Mouse (Mus musculus): ENCODE measurements around the gene Rprd1b. TPM values are rescaled to one million over a fixed set of nuclear protein-coding genes. Genes with fewer than 3 reads are reported as not detected.

Rprd1b gene
- polyA plus RNA-seq, 1 experiment, result 17.1 TPM

GRCm38 (mm10) chr2:158057030-158057429, 28.7 kb downstream of the Rprd1b start:
- Histone ChIP-seq H3K4me3 (ENCODE audit: insufficient read depth, low read length) (no peak overlapping the region), H3K27ac (ENCODE audit: insufficient read depth, low read length) (no peak overlapping the region), H3K4me1 (ENCODE audit: control insufficient read depth, insufficient read depth, low read length) (no peaks in the 10 kb centered on the region)
- TF ChIP-seq CTCF (IDR thresholded peaks at IDR 0.05; ENCODE audit: extremely low read depth, insufficient read depth, low read length), result no peak
- no peak for TF ChIP-seq POLR2A (IDR thresholded peaks at IDR 0.05; ENCODE audit: extremely low read depth, insufficient read depth, low read length)

GRCm38 (mm10) chr2:158058534-158058933, 30.2 kb downstream of the Rprd1b start:
- H3K27ac ChIP-seq (ENCODE audit: insufficient read depth, low read length), result no peak overlapping the region
- no peak overlapping the region for H3K4me3 ChIP-seq (ENCODE audit: insufficient read depth, low read length)
- TF ChIP-seq POLR2A (IDR thresholded peaks at IDR 0.05; ENCODE audit: extremely low read depth, insufficient read depth, low read length) (no peak), CTCF (IDR thresholded peaks at IDR 0.05; ENCODE audit: extremely low read depth, insufficient read depth, low read length) (no peak)
- H3K4me1 ChIP-seq (ENCODE audit: control insufficient read depth, insufficient read depth, low read length), result no peaks in the 10 kb centered on the region

GRCm38 (mm10) chr2:158059666-158060105, 31.4 kb downstream of the Rprd1b start:
- no peak overlapping the region for H3K27ac ChIP-seq (ENCODE audit: insufficient read depth, low read length)

GRCm38 (mm10) chr2:158063036-158063435, 34.7 kb downstream of the Rprd1b start:
- Histone ChIP-seq H3K4me1 (ENCODE audit: control insufficient read depth, insufficient read depth, low read length) (no peaks in the 10 kb centered on the region), H3K27ac (ENCODE audit: insufficient read depth, low read length) (no peak overlapping the region)
- TF ChIP-seq CTCF (IDR thresholded peaks at IDR 0.05; ENCODE audit: extremely low read depth, insufficient read depth, low read length) (no peak), POLR2A (IDR thresholded peaks at IDR 0.05; ENCODE audit: extremely low read depth, insufficient read depth, low read length) (no peak)

More at GRCm38 (mm10) chr2:158059666-158060105, 31.4 kb downstream of the Rprd1b start:
- Histone ChIP-seq H3K4me3 (ENCODE audit: insufficient read depth, low read length) (no peak overlapping the region), H3K4me1 (ENCODE audit: control insufficient read depth, insufficient read depth, low read length) (no peaks in the 10 kb centered on the region)
- TF ChIP-seq POLR2A (IDR thresholded peaks at IDR 0.05; ENCODE audit: extremely low read depth, insufficient read depth, low read length) (no peak), CTCF (IDR thresholded peaks at IDR 0.05; ENCODE audit: extremely low read depth, insufficient read depth, low read length) (no peak)

GRCm38 (mm10) chr2:158064571-158065048, 36.3 kb downstream of the Rprd1b start:
- Histone ChIP-seq H3K27ac (ENCODE audit: insufficient read depth, low read length) (no peak overlapping the region), H3K4me3 (ENCODE audit: insufficient read depth, low read length) (no peak overlapping the region), H3K4me1 (ENCODE audit: control insufficient read depth, insufficient read depth, low read length) (no peaks in the 10 kb centered on the region)
- 0 out of 2 replicates have a peak, but pooled peaks have one; percentile 18 for TF ChIP-seq CTCF (IDR thresholded peaks at IDR 0.05; ENCODE audit: extremely low read depth, insufficient read depth, low read length)
- TF ChIP-seq POLR2A (IDR thresholded peaks at IDR 0.05; ENCODE audit: extremely low read depth, insufficient read depth, low read length), result no peak

More at GRCm38 (mm10) chr2:158063036-158063435, 34.7 kb downstream of the Rprd1b start:
- H3K4me3 ChIP-seq (ENCODE audit: insufficient read depth, low read length), result no peak overlapping the region

- Histone ChIP-seq H3K4me1 (ENCODE audit: control insufficient read depth, insufficient read depth, low read length) (no peaks in the 10 kb centered on the region), H3K27ac (ENCODE audit: insufficient read depth, low read length) (no peak overlapping the region), H3K4me3 (ENCODE audit: insufficient read depth, low read length) (no peak overlapping the region)
- no peak for TF ChIP-seq CTCF (IDR thresholded peaks at IDR 0.05; ENCODE audit: extremely low read depth, insufficient read depth, low read length)
Measured at GRCm38 (mm10) chr2:158065064-158065463, 36.8 kb downstream of the Rprd1b start.

GRCm38 (mm10) chr2:158066456-158066855, 38.2 kb downstream of the Rprd1b start:
- TF ChIP-seq CTCF (IDR thresholded peaks at IDR 0.05; ENCODE audit: extremely low read depth, insufficient read depth, low read length) (no peak), POLR2A (IDR thresholded peaks at IDR 0.05; ENCODE audit: extremely low read depth, insufficient read depth, low read length) (no peak)
- no peak overlapping the region for H3K4me3 ChIP-seq (ENCODE audit: insufficient read depth, low read length)
- H3K27ac ChIP-seq (ENCODE audit: insufficient read depth, low read length), result no peak overlapping the region
- no peaks in the 10 kb centered on the region for H3K4me1 ChIP-seq (ENCODE audit: control insufficient read depth, insufficient read depth, low read length)

GRCm38 (mm10) chr2:158067260-158067824, 39.0 kb downstream of the Rprd1b start:
- no peaks in the 10 kb centered on the region for H3K4me1 ChIP-seq (ENCODE audit: control insufficient read depth, insufficient read depth, low read length)
- TF ChIP-seq POLR2A (IDR thresholded peaks at IDR 0.05; ENCODE audit: extremely low read depth, insufficient read depth, low read length) (no peak), CTCF (IDR thresholded peaks at IDR 0.05; ENCODE audit: extremely low read depth, insufficient read depth, low read length) (no peak)

GRCm38 (mm10) chr2:158068444-158068971, 40.2 kb downstream of the Rprd1b start:
- no peak for TF ChIP-seq POLR2A (IDR thresholded peaks at IDR 0.05; ENCODE audit: extremely low read depth, insufficient read depth, low read length)
- no peak for TF ChIP-seq CTCF (IDR thresholded peaks at IDR 0.05; ENCODE audit: extremely low read depth, insufficient read depth, low read length)
- no peaks in the 10 kb centered on the region for H3K4me1 ChIP-seq (ENCODE audit: control insufficient read depth, insufficient read depth, low read length)
- no peak overlapping the region for H3K27ac ChIP-seq (ENCODE audit: insufficient read depth, low read length)
- no peak overlapping the region for H3K4me3 ChIP-seq (ENCODE audit: insufficient read depth, low read length)

More at GRCm38 (mm10) chr2:158067260-158067824, 39.0 kb downstream of the Rprd1b start:
- Histone ChIP-seq H3K27ac (ENCODE audit: insufficient read depth, low read length) (no peak overlapping the region), H3K4me3 (ENCODE audit: insufficient read depth, low read length) (no peak overlapping the region)

Measured in cortical plate, adult 2 months (tissue).